Mouse (Mus musculus): ENCODE data around the gene Tbc1d5. TPM values are rescaled to one million over a fixed set of nuclear protein-coding genes. Genes with fewer than 3 reads are reported as not detected.

Tbc1d5 gene
- polyA plus RNA-seq, 1 experiment from 2014 or later, result 7.5 TPM

DNA sequence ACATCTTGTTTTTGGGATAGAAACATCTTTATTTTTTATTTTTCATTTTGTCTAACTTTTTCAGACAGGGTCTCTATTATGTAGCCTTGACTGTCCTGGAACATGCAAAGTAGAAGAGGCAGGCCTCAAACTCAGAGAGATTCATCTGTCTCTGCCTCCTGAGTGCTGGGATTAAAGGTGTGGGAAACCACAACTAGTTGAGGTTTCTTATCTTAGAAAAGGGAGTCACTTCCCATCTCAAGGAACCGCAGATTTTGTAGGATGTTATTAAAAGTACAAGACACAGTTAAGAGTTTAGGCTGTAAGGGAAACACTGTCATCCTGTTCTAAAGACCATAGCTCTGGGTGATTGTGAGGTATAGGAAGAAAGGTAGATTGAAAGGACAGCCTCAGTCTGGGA is 373.5 kb downstream of the Tbc1d5 start:
- Histone ChIP-seq H3K27me3 (replicated peaks; ENCODE audit: control insufficient read depth, insufficient read depth, low read length) (no peaks in the 10 kb centered on the region), H3K27ac (ENCODE audit: low read depth, low read length) (no peak overlapping the region), H3K9me3 (ENCODE audit: control insufficient read depth, low read length) (no peaks in the 10 kb centered on the region), H3K9ac (ENCODE audit: low read depth, low read length) (no peak overlapping the region), H3K4me1 (ENCODE audit: control insufficient read depth, insufficient read depth, low read depth, low read length) (peaks cover 3% of the 10 kb centered on the region; the same call in 1 of the 2 replicates), H3K4me2 (ENCODE audit: low read length) (no peak overlapping the region), H3K36me3 (ENCODE audit: control insufficient read depth, insufficient read depth, low read length) (no peaks in the 10 kb centered on the region), H3K4me3 (ENCODE audit: low read length) (no peak overlapping the region)
- ATAC-seq, result no peak
- 96% methylated on average over 1 of the region's 1 CpGs for WGBS

- H3K27me3 ChIP-seq (replicated peaks; ENCODE audit: control insufficient read depth, insufficient read depth, low read length), result no peaks in the 10 kb centered on the region
- H3K4me2 ChIP-seq (ENCODE audit: low read length), result peak overlapping the region; percentile 25; the same call in 1 of the 2 replicates
- H3K27ac ChIP-seq (ENCODE audit: low read depth, low read length), result no peak overlapping the region
- no peak overlapping the region for H3K9ac ChIP-seq (ENCODE audit: low read depth, low read length)
- no peaks in the 10 kb centered on the region for H3K9me3 ChIP-seq (ENCODE audit: control insufficient read depth, low read length)
- ATAC-seq, result no peak
- peaks cover 3% of the 10 kb centered on the region; the same call in 1 of the 2 replicates for H3K4me1 ChIP-seq (ENCODE audit: control insufficient read depth, insufficient read depth, low read depth, low read length)
- no peak overlapping the region for H3K4me3 ChIP-seq (ENCODE audit: low read length)
- no peaks in the 10 kb centered on the region for H3K36me3 ChIP-seq (ENCODE audit: control insufficient read depth, insufficient read depth, low read length)
- 56% methylated on average over 6 of the region's 6 CpGs for WGBS
These were observed 375.9 kb downstream of the Tbc1d5 start for GRCm38 (mm10) chr17:50803234-50803633.

GRCm38 (mm10) chr17:50802380-50802779 is 376.8 kb downstream of the Tbc1d5 start:
- H3K36me3 ChIP-seq (ENCODE audit: control insufficient read depth, insufficient read depth, low read length), result no peaks in the 10 kb centered on the region
- no peak for ATAC-seq
- no peaks in the 10 kb centered on the region for H3K9me3 ChIP-seq (ENCODE audit: control insufficient read depth, low read length)
- WGBS, result 64% methylated on average over 8 of the region's 8 CpGs
- H3K9ac ChIP-seq (ENCODE audit: low read depth, low read length), result no peak overlapping the region
- H3K27me3 ChIP-seq (replicated peaks; ENCODE audit: control insufficient read depth, insufficient read depth, low read length), result no peaks in the 10 kb centered on the region
- no peak overlapping the region for H3K27ac ChIP-seq (ENCODE audit: low read depth, low read length)
- no peak overlapping the region for H3K4me3 ChIP-seq (ENCODE audit: low read length)
- H3K4me1 ChIP-seq (ENCODE audit: control insufficient read depth, insufficient read depth, low read depth, low read length), result peaks cover 3% of the 10 kb centered on the region; the same call in 1 of the 2 replicates
- no peak overlapping the region for H3K4me2 ChIP-seq (ENCODE audit: low read length)

DNA sequence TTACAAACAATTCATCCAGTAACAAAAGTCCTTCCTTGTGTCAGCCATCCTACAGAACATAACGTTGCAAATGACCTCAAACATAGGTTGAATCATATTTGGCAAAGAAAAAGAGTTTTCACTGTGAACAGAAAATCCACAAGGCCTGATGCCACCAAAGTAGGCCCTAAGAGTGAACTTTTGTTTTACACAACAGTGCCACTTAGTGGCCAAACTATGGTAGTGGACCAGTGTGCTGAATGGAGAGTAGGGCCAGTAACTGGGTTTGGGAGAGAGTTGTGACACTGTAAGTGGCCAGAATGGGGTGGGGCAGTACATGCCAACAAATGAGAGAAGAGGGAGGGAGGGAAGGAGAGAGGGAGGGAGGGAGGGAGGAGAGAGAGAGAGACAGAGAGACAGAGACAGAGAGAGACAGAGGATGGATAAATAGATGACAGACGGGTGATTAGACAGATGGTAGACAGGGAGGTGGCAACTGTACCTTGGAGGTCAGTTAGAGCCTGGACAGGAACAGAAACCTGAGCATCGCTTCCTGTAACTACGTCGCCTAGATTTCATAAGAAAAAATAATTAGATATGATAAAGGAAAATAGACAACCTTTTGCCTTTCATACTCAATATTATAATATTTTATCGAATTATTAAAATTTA is 383.6 kb downstream of the Tbc1d5 start:
- Histone ChIP-seq H3K9ac (ENCODE audit: low read depth, low read length) (no peak overlapping the region), H3K4me1 (ENCODE audit: control insufficient read depth, insufficient read depth, low read depth, low read length) (no peaks in the 10 kb centered on the region), H3K27me3 (replicated peaks; ENCODE audit: control insufficient read depth, insufficient read depth, low read length) (no peaks in the 10 kb centered on the region), H3K4me3 (ENCODE audit: low read length) (no peak overlapping the region), H3K4me2 (ENCODE audit: low read length) (no peak overlapping the region), H3K27ac (ENCODE audit: low read depth, low read length) (no peak overlapping the region), H3K9me3 (ENCODE audit: control insufficient read depth, low read length) (no peaks in the 10 kb centered on the region), H3K36me3 (ENCODE audit: control insufficient read depth, insufficient read depth, low read length) (no peaks in the 10 kb centered on the region)
- WGBS, result 72% methylated on average over 6 of the region's 6 CpGs
- peak; percentile 90 for ATAC-seq

GRCm38 (mm10) chr17:50791671-50792070 is 387.5 kb downstream of the Tbc1d5 start:
- WGBS, result 92% methylated on average over 2 of the region's 2 CpGs
- Histone ChIP-seq H3K36me3 (ENCODE audit: control insufficient read depth, insufficient read depth, low read length) (no peaks in the 10 kb centered on the region), H3K9ac (ENCODE audit: low read depth, low read length) (no peak overlapping the region), H3K4me2 (ENCODE audit: low read length) (no peak overlapping the region), H3K4me1 (ENCODE audit: control insufficient read depth, insufficient read depth, low read depth, low read length) (no peaks in the 10 kb centered on the region), H3K4me3 (ENCODE audit: low read length) (no peak overlapping the region), H3K27me3 (replicated peaks; ENCODE audit: control insufficient read depth, insufficient read depth, low read length) (no peaks in the 10 kb centered on the region), H3K27ac (ENCODE audit: low read depth, low read length) (no peak overlapping the region), H3K9me3 (ENCODE audit: control insufficient read depth, low read length) (no peaks in the 10 kb centered on the region)
- no peak for ATAC-seq

DNA sequence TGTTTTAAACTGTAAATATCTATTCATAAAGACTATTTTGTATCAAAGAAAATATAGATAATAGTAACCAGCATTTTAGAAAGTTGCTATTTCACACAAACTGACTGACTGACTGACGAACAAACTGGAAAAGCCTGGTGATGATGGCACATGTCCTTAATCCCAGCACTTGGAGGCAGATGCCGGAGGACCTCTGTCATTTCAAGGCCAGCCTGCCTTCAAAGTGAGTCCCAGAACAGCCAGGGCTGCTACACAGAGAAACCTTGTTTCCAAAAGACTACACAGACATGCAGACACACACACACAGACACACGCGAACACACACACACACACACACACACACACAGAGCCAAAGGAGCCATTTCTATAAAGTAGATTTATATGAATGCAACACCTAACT is 390.3 kb downstream of the Tbc1d5 start:
- Histone ChIP-seq H3K4me3 (ENCODE audit: low read length) (no peak overlapping the region), H3K9me3 (ENCODE audit: control insufficient read depth, low read length) (no peaks in the 10 kb centered on the region), H3K4me1 (ENCODE audit: control insufficient read depth, insufficient read depth, low read depth, low read length) (no peaks in the 10 kb centered on the region), H3K36me3 (ENCODE audit: control insufficient read depth, insufficient read depth, low read length) (no peaks in the 10 kb centered on the region), H3K9ac (ENCODE audit: low read depth, low read length) (no peak overlapping the region), H3K27me3 (replicated peaks; ENCODE audit: control insufficient read depth, insufficient read depth, low read length) (no peaks in the 10 kb centered on the region), H3K4me2 (ENCODE audit: low read length) (no peak overlapping the region), H3K27ac (ENCODE audit: low read depth, low read length) (no peak overlapping the region)
- ATAC-seq, result no peak
- WGBS, result 93% methylated on average over 4 of the region's 4 CpGs

GRCm38 (mm10) chr17:50775247-50775646 is 403.9 kb downstream of the Tbc1d5 start:
- no peaks in the 10 kb centered on the region for H3K4me1 ChIP-seq (ENCODE audit: control insufficient read depth, insufficient read depth, low read depth, low read length)
- H3K9me3 ChIP-seq (ENCODE audit: control insufficient read depth, low read length), result no peaks in the 10 kb centered on the region
- H3K4me3 ChIP-seq (ENCODE audit: low read length), result no peak overlapping the region
- ATAC-seq, result peak; percentile 74; the same call in 1 of the 2 replicates
- no peak overlapping the region for H3K4me2 ChIP-seq (ENCODE audit: low read length)
- no peaks in the 10 kb centered on the region for H3K36me3 ChIP-seq (ENCODE audit: control insufficient read depth, insufficient read depth, low read length)
- no peak overlapping the region for H3K9ac ChIP-seq (ENCODE audit: low read depth, low read length)
- H3K27me3 ChIP-seq (replicated peaks; ENCODE audit: control insufficient read depth, insufficient read depth, low read length), result no peaks in the 10 kb centered on the region
- no peak overlapping the region for H3K27ac ChIP-seq (ENCODE audit: low read depth, low read length)
- 70% methylated on average over 3 of the region's 3 CpGs for WGBS

GRCm38 (mm10) chr17:50764387-50764786 is 414.8 kb downstream of the Tbc1d5 start:
- H3K27ac ChIP-seq (ENCODE audit: low read depth, low read length), result no peak overlapping the region
- no peaks in the 10 kb centered on the region for H3K36me3 ChIP-seq (ENCODE audit: control insufficient read depth, insufficient read depth, low read length)
- no peak overlapping the region for H3K9ac ChIP-seq (ENCODE audit: low read depth, low read length)
- ATAC-seq, result no peak
- no peak overlapping the region for H3K4me2 ChIP-seq (ENCODE audit: low read length)
- H3K4me3 ChIP-seq (ENCODE audit: low read length), result no peak overlapping the region
- H3K27me3 ChIP-seq (replicated peaks; ENCODE audit: control insufficient read depth, insufficient read depth, low read length), result no peaks in the 10 kb centered on the region
- H3K4me1 ChIP-seq (ENCODE audit: control insufficient read depth, insufficient read depth, low read depth, low read length), result no peaks in the 10 kb centered on the region
- WGBS, result 95% methylated on average over 7 of the region's 7 CpGs
- H3K9me3 ChIP-seq (ENCODE audit: control insufficient read depth, low read length), result no peaks in the 10 kb centered on the region

- no peak for ATAC-seq
- Histone ChIP-seq H3K9ac (ENCODE audit: low read depth, low read length) (no peak overlapping the region), H3K4me1 (ENCODE audit: control insufficient read depth, insufficient read depth, low read depth, low read length) (no peaks in the 10 kb centered on the region), H3K27me3 (replicated peaks; ENCODE audit: control insufficient read depth, insufficient read depth, low read length) (no peaks in the 10 kb centered on the region), H3K4me2 (ENCODE audit: low read length) (no peak overlapping the region), H3K36me3 (ENCODE audit: control insufficient read depth, insufficient read depth, low read length) (no peaks in the 10 kb centered on the region), H3K27ac (ENCODE audit: low read depth, low read length) (no peak overlapping the region), H3K9me3 (ENCODE audit: control insufficient read depth, low read length) (no peaks in the 10 kb centered on the region), H3K4me3 (ENCODE audit: low read length) (no peak overlapping the region)
- 79% methylated on average over 5 of the region's 5 CpGs for WGBS
These were observed 415.7 kb downstream of the Tbc1d5 start for GRCm38 (mm10) chr17:50763407-50763806.

Data from hindbrain, embryonic 16.5 days (tissue).